Mouse (Mus musculus) liver, embryonic 12.5 days (tissue): ENCODE measurements around the gene Tgds. TPM values are rescaled to one million over a fixed set of nuclear protein-coding genes. Genes with fewer than 3 reads are reported as not detected.

Source experiments
- ATAC-seq: fragments of 200-750 bp; cut with Nextera tagmentation; 2 replicates; pipeline ENCODE4 v1.8.0; 2017; ENCODE audit warnings: moderate number of reproducible peaks, mild to moderate bottlenecking, moderate library complexity
- H3K27ac ChIP-seq: fragments of 300-500 bp; sonication (generic); 2 replicates; pipeline ENCODE4 v1.5.1; 2016; ENCODE audit warnings: mild to moderate bottlenecking
- H3K27me3 ChIP-seq: fragments of 300-500 bp; sonication (generic); replicated peaks from 2 replicates; pipeline ENCODE4 v1.6.1; 2016; ENCODE audit warnings: mild to moderate bottlenecking, moderate library complexity
- H3K36me3 ChIP-seq: fragments of 300-500 bp; sonication (generic); 2 replicates; pipeline ENCODE4 v1.6.1; 2016; ENCODE audit warnings: mild to moderate bottlenecking, moderate library complexity
- H3K4me1 ChIP-seq: fragments of 300-500 bp; sonication (generic); 2 replicates; pipeline ENCODE4 v1.6.1; 2016
- H3K4me2 ChIP-seq: fragments of 300-500 bp; sonication (generic); 2 replicates; pipeline ENCODE4 v1.6.1; 2016; ENCODE audit warnings: mild to moderate bottlenecking, moderate library complexity
- H3K4me3 ChIP-seq: fragments of 300-500 bp; sonication (generic); 2 replicates; pipeline ENCODE4 v1.5.1; 2016; ENCODE audit warnings: mild to moderate bottlenecking, moderate library complexity
- H3K9ac ChIP-seq: fragments of 300-500 bp; sonication (generic); 2 replicates; pipeline ENCODE4 v1.6.1; 2016; ENCODE audit warnings: mild to moderate bottlenecking, moderate library complexity
- H3K9me3 ChIP-seq: fragments of 300-500 bp; sonication (generic); replicated peaks from 2 replicates; pipeline ENCODE4 v1.6.1; 2016; ENCODE audit warnings: mild to moderate bottlenecking, moderate library complexity
- WGBS: fragments of 180-500 bp; shearing (Covaris S2); methylation state at CpG from one replicate; pipeline ENCODE4 v1.1.7; 2016; ENCODE audit not compliant: insufficient replicate concordance; 5-methylcytosine and 5-hydroxymethylcytosine counted together
- polyA plus RNA-seq: library from polyadenylated mRNA; unstranded; fragments of >200 nt; fragmentation: Nextera tagmentation; extraction: Ambion mirVana; gene quantifications from 2 replicates; pipeline ENCODE4 v1.2.1, GENCODE M21; 2016

The Tgds gene
- polyA plus RNA-seq, 1 experiment from 2014 or later: 23.0 TPM

GRCm38 (mm10) chr14:118086271-118087035 lies 46.1 kb downstream of the Tgds start:
- H3K4me3 ChIP-seq: no peak overlapping the region
- peaks cover 17% of the 10 kb centered on the region for H3K4me1 ChIP-seq
- H3K36me3 ChIP-seq: no peaks in the 10 kb centered on the region
- H3K9me3 ChIP-seq: no peaks in the 10 kb centered on the region
- ATAC-seq: no peak
- H3K27me3 ChIP-seq: peaks cover 5% of the 10 kb centered on the region; the same call in 1 of the 2 replicates
- WGBS: 50% methylated on average over 5 of the region's 5 CpGs
- H3K4me2 ChIP-seq: no peak overlapping the region
- H3K27ac ChIP-seq: no peak overlapping the region
- H3K9ac ChIP-seq: no peak overlapping the region

GRCm38 (mm10) chr14:118083851-118084250 lies 48.7 kb downstream of the Tgds start:
- ATAC-seq: no peak
- Histone ChIP-seq H3K27me3 (peaks cover 7% of the 10 kb centered on the region; the same call in 1 of the 2 replicates), H3K4me2 (no peak overlapping the region), H3K9me3 (no peaks in the 10 kb centered on the region), H3K9ac (no peak overlapping the region), H3K4me3 (no peak overlapping the region), H3K36me3 (no peaks in the 10 kb centered on the region), H3K27ac (no peak overlapping the region), H3K4me1 (peaks cover 7% of the 10 kb centered on the region)
- 81% methylated on average over 6 of the region's 6 CpGs for WGBS

GRCm38 (mm10) chr14:118080606-118081005 lies 51.9 kb downstream of the Tgds start:
- Histone ChIP-seq H3K4me1 (no peaks in the 10 kb centered on the region), H3K9ac (no peak overlapping the region), H3K27me3 (peaks cover 7% of the 10 kb centered on the region; the same call in 1 of the 2 replicates), H3K4me3 (no peak overlapping the region), H3K4me2 (no peak overlapping the region), H3K36me3 (no peaks in the 10 kb centered on the region), H3K9me3 (no peaks in the 10 kb centered on the region), H3K27ac (no peak overlapping the region)
- ATAC-seq: no peak
- WGBS: 67% methylated on average over 11 of the region's 11 CpGs

- Histone ChIP-seq H3K27me3 (no peaks in the 10 kb centered on the region; the same call in 1 of the 2 replicates), H3K36me3 (no peaks in the 10 kb centered on the region), H3K9ac (no peak overlapping the region; the same call in 1 of the 2 replicates), H3K4me3 (no peak overlapping the region), H3K9me3 (no peaks in the 10 kb centered on the region), H3K27ac (no peak overlapping the region), H3K4me1 (no peaks in the 10 kb centered on the region), H3K4me2 (no peak overlapping the region)
- WGBS: 42% methylated on average over 12 of the region's 12 CpGs
- no peak for ATAC-seq
These were observed 62.5 kb downstream of the Tgds start for GRCm38 (mm10) chr14:118070100-118070499.

- Histone ChIP-seq H3K27ac (no peak overlapping the region), H3K4me3 (no peak overlapping the region), H3K4me1 (no peaks in the 10 kb centered on the region), H3K27me3 (no peaks in the 10 kb centered on the region; the same call in 1 of the 2 replicates), H3K36me3 (no peaks in the 10 kb centered on the region), H3K4me2 (no peak overlapping the region), H3K9ac (no peak overlapping the region), H3K9me3 (no peaks in the 10 kb centered on the region)
- 73% methylated on average over 12 of the region's 12 CpGs for WGBS
- no peak for ATAC-seq
These were observed 63.0 kb downstream of the Tgds start for GRCm38 (mm10) chr14:118069439-118070079.

Other genes with a start within 250 kb of the Tgds start
- gene Dct, start 80.5 kb downstream of the Tgds start, polyA plus RNA-seq: 0.45 and 0.67 TPM in 2 replicates
- gene Gpr180, start 4.4 kb upstream of the Tgds start, polyA plus RNA-seq: 18.0 and 19.2 TPM in 2 replicates
- gene Sox21, start 104.3 kb upstream of the Tgds start, polyA plus RNA-seq: 0.02 TPM in 1 of 2 replicates, not detected in the other
- gene Gm9376, start 134.2 kb upstream of the Tgds start, polyA plus RNA-seq: not detected in 2 replicates